Mouse (Mus musculus) cerebellum, adult 11 months (tissue): ENCODE results near the gene Cyp4a12b.
"Not testable (repeated sequence)": the region's sequence is repeated elsewhere in the genome, so short reads cannot be mapped to it uniquely, and the experiment has no call there.

ENCODE experiments used
- DNase-seq: peaks from one replicate; pipeline ENCODE4 v3.0.0; 2022

Cyp4a12b gene

GRCm38 (mm10) chr4:115411324-115411723 is at the start of gene Cyp4a12b:
TSS of gene Cyp4a12b (plus strand) at chr4:115411624.
- not testable (repeated sequence) for DNase-seq

GRCm38 (mm10) chr4:115365624-115366023 is 45.8 kb upstream of the Cyp4a12b start:
- not testable (repeated sequence) for DNase-seq

- not testable (repeated sequence) for DNase-seq
Observed at GRCm38 (mm10) chr4:115368067-115368466, 43.4 kb upstream of the Cyp4a12b start.

- not testable (repeated sequence) for DNase-seq
Observed at GRCm38 (mm10) chr4:115396256-115396655, 15.2 kb upstream of the Cyp4a12b start.

- not testable (repeated sequence) for DNase-seq
Observed at GRCm38 (mm10) chr4:115396950-115397349, 14.5 kb upstream of the Cyp4a12b start.

- DNase-seq = no peak
Observed at GRCm38 (mm10) chr4:115450577-115451137, 39.2 kb downstream of the Cyp4a12b start.

- no peak for DNase-seq
Observed at GRCm38 (mm10) chr4:115452304-115452703, 40.9 kb downstream of the Cyp4a12b start, which contains the start of gene Cyp4a30b. TSS of gene Cyp4a30b (plus strand) at chr4:115452604.

GRCm38 (mm10) chr4:115473585-115473984 is 62.2 kb downstream of the Cyp4a12b start:
- DNase-seq = not testable (repeated sequence)

GRCm38 (mm10) chr4:115476051-115476450 is 64.6 kb downstream of the Cyp4a12b start:
- DNase-seq = not testable (repeated sequence)

GRCm38 (mm10) chr4:115481006-115481652 is 69.7 kb downstream of the Cyp4a12b start:
- DNase-seq = no peak
